Mouse (Mus musculus): ENCODE measurements around the gene Ldhc.
"Not testable (repeated sequence)": the region's sequence is repeated elsewhere in the genome, so short reads cannot be mapped to it uniquely, and the experiment has no call there.

The Ldhc gene

GRCm38 (mm10) chr7:46842278-46842677, 18.7 kb upstream of the Ldhc start:
- no peak for DNase-seq (ENCODE audit: low spot score)

- no peak for DNase-seq (ENCODE audit: low spot score)
These were observed 17.4 kb upstream of the Ldhc start for GRCm38 (mm10) chr7:46843576-46843975.

GRCm38 (mm10) chr7:46845211-46845977, 15.6 kb upstream of the Ldhc start:
- DNase-seq (ENCODE audit: low spot score) = peak; percentile 84

- DNase-seq (ENCODE audit: low spot score) = peak; percentile 18
These were observed 15.0 kb upstream of the Ldhc start for GRCm38 (mm10) chr7:46845978-46846485.

- DNase-seq (ENCODE audit: low spot score) = peak; percentile 62
These were observed 14.3 kb upstream of the Ldhc start for GRCm38 (mm10) chr7:46846486-46847244.

GRCm38 (mm10) chr7:46849287-46849686, 11.7 kb upstream of the Ldhc start:
- DNase-seq (ENCODE audit: low spot score) = peak; percentile 62

GRCm38 (mm10) chr7:46851026-46851425, 10.0 kb upstream of the Ldhc start:
- no peak for DNase-seq (ENCODE audit: low spot score)

- DNase-seq (ENCODE audit: low spot score) = no peak
These were observed 8.3 kb upstream of the Ldhc start for GRCm38 (mm10) chr7:46852666-46853065.

GRCm38 (mm10) chr7:46853365-46853764, 7.6 kb upstream of the Ldhc start:
- no peak for DNase-seq (ENCODE audit: low spot score)

GRCm38 (mm10) chr7:46855866-46856560, 5.0 kb upstream of the Ldhc start:
- DNase-seq (ENCODE audit: low spot score) = no peak

GRCm38 (mm10) chr7:46857436-46857835, 3.6 kb upstream of the Ldhc start:
- no peak for DNase-seq (ENCODE audit: low spot score)

- DNase-seq (ENCODE audit: low spot score) = no peak
These were observed 2.0 kb upstream of the Ldhc start for GRCm38 (mm10) chr7:46859031-46859430.

- no peak for DNase-seq (ENCODE audit: low spot score)
These were observed 11.0 kb downstream of the Ldhc start for GRCm38 (mm10) chr7:46871988-46872387.

GRCm38 (mm10) chr7:46876841-46877240, 15.8 kb downstream of the Ldhc start:
- DNase-seq (ENCODE audit: low spot score) = no peak

GRCm38 (mm10) chr7:46877255-46877654, 16.3 kb downstream of the Ldhc start:
- DNase-seq (ENCODE audit: low spot score) = no peak

- no peak for DNase-seq (ENCODE audit: low spot score)
These were observed 18.8 kb downstream of the Ldhc start for GRCm38 (mm10) chr7:46879851-46880250.

- no peak for DNase-seq (ENCODE audit: low spot score)
These were observed 20.0 kb downstream of the Ldhc start for GRCm38 (mm10) chr7:46880992-46881391.

GRCm38 (mm10) chr7:46881941-46882340, 20.9 kb downstream of the Ldhc start:
- DNase-seq (ENCODE audit: low spot score) = not testable (repeated sequence)

GRCm38 (mm10) chr7:46883304-46883703, 22.3 kb downstream of the Ldhc start:
- no peak for DNase-seq (ENCODE audit: low spot score)

GRCm38 (mm10) chr7:46895511-46895910, 34.5 kb downstream of the Ldhc start:
- no peak for DNase-seq (ENCODE audit: low spot score)

GRCm38 (mm10) chr7:46899343-46899742, 38.3 kb downstream of the Ldhc start:
- DNase-seq (ENCODE audit: low spot score) = no peak

- no peak for DNase-seq (ENCODE audit: low spot score)
These were observed 50.2 kb downstream of the Ldhc start for GRCm38 (mm10) chr7:46911250-46911649.

- no peak for DNase-seq (ENCODE audit: low spot score)
These were observed 55.4 kb downstream of the Ldhc start for GRCm38 (mm10) chr7:46916376-46916775.

Data from adipocyte (in vitro differentiated cells).